Mouse (Mus musculus) heart, postnatal 14 days (tissue): ENCODE results near the gene Tubb4b. TPM values are rescaled to one million over a fixed set of nuclear protein-coding genes. Genes with fewer than 3 reads are reported as not detected.

Experiments used
- DNase-seq, 2 experiments: peaks; one replicate each; pipeline ENCODE4 v3.0.0; 2021 to 2022
- intact Hi-C: fragments of 180-260 bp; cut with DNase I; formaldehyde crosslinking; loops from one replicate; pipeline ENCODE4 v1.15.1; 2025
- total RNA-seq, 2 experiments: library from RNA; stranded (reverse); gene quantifications; 2 replicates each; pipeline ENCODE4 v1.2.3; 2021

Tubb4b gene
- total RNA-seq, 2 experiments from 2014 or later, result 205 to 231 TPM

DNA sequence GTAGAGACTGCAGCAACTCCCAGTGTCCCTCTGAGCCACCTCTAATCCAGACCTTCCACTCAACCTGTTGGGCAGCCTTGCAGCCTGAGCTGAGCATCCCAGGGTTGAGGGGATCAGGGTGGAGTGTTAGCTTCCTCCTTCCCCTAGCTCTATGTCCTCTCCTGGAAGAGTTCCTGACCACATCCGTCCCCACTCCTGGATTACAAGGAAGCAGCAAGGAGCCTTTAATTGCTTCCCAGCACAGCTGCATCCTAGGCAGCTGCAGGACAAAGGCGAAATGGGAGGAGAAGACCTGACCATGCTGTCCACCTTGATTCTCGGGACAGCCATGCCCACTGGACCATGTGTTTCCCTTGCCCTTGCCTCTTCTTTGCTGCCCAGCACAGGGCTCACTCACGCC lies 47.4 kb downstream of the Tubb4b start:
- intact Hi-C loops, result no loop called here
- DNase-seq, result peak in 1 of 2 experiments; percentile 18

DNA sequence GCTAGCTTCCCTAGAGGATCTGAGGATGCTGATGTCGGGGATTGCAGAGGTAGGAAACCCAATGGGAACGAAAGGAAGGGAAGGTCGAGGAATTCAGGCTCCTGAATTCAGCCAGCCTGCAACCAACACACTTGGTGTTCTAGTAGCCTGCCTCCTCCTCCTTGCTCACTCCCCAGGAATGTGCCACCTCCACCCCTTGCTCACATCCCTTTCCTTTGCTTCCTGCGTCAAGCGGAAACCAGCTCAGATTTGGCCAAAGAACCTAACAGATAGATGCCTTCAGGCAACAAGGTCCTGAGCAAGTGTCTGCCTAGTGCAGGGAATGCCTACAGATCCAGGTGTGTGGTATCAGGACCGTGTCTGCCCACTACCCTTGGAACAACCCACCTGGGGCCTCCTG lies 47.9 kb downstream of the Tubb4b start:
- intact Hi-C loops, result no loop called here
- peak in 1 of 2 experiments; percentile 14 for DNase-seq

DNA sequence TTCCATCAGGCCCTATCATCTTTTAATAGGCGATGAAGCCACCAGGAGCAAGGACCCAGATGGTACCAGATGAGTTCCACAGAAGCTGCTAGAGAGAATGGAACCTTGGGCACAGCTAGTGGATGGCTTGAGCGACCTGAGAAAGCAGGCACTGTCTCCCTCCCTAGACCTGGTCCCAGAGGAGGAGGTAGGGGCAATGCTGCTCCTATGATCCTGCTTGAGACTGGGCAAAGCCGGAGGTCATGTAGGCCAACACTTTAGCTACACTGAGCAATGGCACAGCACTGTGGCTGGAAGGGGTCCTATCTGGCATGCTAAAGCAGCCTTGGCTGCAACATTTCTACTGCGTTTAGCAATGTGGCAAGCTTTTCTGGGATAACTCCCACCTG lies 48.8 kb downstream of the Tubb4b start:
- intact Hi-C loops, result no loop called here

DNA sequence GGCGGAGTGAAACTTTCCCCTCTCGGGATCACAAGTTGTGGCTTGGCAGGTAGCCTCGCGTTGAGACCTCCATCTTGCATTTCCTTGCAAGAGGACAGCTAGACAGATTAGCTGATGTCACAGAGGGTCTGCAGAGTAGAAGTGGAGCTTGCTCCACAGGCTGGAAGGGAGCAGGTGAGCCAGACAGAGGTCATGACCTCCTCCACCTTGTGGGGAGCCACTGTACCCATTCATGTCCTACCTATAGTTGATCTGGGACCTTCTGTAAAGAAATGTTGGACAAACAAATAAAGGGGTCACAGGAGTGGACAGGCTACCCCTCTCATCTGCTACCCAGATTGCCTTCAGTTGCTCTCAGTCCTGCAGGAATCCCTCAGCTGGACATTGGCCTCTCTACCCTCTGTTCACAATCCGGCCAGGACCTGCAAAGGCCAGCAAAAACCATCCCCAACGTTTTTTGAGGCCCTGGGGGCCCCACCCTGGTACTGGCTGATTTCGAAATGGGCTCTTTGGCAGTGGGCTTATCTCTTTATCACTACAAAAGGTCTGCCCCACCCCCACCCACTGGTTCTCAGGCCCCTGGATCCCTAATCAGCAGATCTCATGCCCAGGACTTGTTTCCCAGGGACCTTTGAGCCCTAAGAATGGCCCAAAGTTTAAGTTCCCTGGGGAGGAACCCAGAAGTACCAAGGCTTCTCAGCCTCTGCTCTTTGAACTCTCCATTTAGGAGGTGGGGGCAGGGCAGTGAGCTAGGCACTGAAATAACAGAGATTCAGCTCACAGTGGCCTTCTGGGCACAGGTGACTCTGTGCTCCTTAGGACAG lies 49.4 kb downstream of the Tubb4b start:
- intact Hi-C loops, result no loop called here

More for the DNA sequence above, 48.8 kb downstream of the Tubb4b start:
- no peak for DNase-seq

DNA sequence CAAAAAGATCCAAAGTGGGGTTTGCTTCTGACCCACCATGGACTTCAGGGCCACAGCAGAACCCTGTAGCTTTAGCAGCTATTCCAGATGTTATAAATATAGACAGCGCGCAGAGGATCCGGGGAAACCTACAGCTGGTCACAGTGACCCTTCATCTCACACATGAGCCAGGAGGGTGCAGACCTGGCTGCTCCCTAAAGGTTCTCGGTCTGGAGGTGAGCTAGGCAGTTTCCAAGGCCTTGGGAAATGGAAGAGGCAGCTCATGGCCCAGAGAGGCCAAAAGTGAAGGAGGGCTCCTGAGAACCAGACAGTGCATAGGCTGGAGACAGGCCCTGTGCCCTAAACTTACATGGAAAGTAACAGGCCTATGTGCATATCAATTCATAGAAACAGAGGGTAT lies 50.7 kb downstream of the Tubb4b start:
- DNase-seq, result no peak
- intact Hi-C loops, result no loop called here

More for the DNA sequence above, 49.4 kb downstream of the Tubb4b start:
- no peak for DNase-seq

DNA sequence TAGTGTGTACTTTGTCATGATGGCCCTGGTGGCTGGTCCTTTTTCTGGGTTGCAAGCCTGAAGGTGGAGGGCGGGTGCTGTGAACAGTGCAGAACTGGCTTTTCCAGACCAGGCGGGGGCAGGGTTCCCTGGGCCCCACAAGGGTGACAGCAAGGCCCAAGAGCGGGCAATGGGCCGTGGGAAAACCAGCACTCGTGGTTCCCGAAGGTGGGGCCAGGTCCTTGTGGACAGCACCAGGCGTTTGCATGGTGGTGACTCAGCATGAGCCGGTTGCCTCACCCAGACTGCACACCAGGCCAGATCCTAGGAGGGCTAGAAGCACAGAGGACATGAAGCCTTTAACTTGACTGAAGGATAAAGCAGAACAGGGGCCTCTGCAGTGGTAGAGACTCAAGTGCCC lies 51.9 kb downstream of the Tubb4b start:
- peak in 1 of 2 experiments; percentile 7 for DNase-seq
- intact Hi-C loops, result no loop called here

Other genes starting within 250 kb of the Tubb4b start
- gene Mrpl41, start 249.6 kb downstream of the Tubb4b start, total RNA-seq, result 10 to 100 TPM; 86.2 to 90.2 TPM
- 10 to 100 TPM; 18.5 to 23.9 TPM for gene Pnpla7, start 248.7 kb downstream of the Tubb4b start, total RNA-seq
- 10 to 100 TPM; 33.6 to 35.4 TPM for gene Nsmf, start 170.3 kb downstream of the Tubb4b start, total RNA-seq
- gene Entpd8, start 144.4 kb downstream of the Tubb4b start, total RNA-seq, result not detected
- gene Noxa1, start 129.6 kb downstream of the Tubb4b start, total RNA-seq, result not detected
- gene Nrarp, start 43.9 kb downstream of the Tubb4b start, total RNA-seq, result 10 to 100 TPM; 14.0 to 15.0 TPM
- 1 to 10 TPM; 5.0 to 5.5 TPM for gene Tor4a, start 27.8 kb downstream of the Tubb4b start, total RNA-seq
- gene Nelfb, start 13.2 kb downstream of the Tubb4b start, total RNA-seq, result 10 to 100 TPM; 35.7 to 36.2 TPM
- gene Stpg3, start 10.1 kb downstream of the Tubb4b start, total RNA-seq, result not detected
- gene Fam166a, start 6.0 kb downstream of the Tubb4b start, total RNA-seq, result not detected
- not detected for gene Slc34a3, start 9.7 kb upstream of the Tubb4b start, total RNA-seq
- not detected for gene Rnf224, start 12.1 kb upstream of the Tubb4b start, total RNA-seq
- under 1 TPM; 0.41 to 0.63 TPM for gene Rnf208, start 17.6 kb upstream of the Tubb4b start, total RNA-seq
- not detected for gene Cysrt1, start 17.8 kb upstream of the Tubb4b start, total RNA-seq
- 1 to 10 TPM; 1.9 to 2.4 TPM for gene AL732309.1, start 22.2 kb upstream of the Tubb4b start, total RNA-seq
- gene Tmem203, start 30.7 kb upstream of the Tubb4b start, total RNA-seq, result 10 to 100 TPM; 12.7 to 13.4 TPM
- gene Tprn, start 37.9 kb upstream of the Tubb4b start, total RNA-seq, result 1 to 10 TPM; 5.7 to 7.6 TPM
- 10 to 100 TPM; 38.3 to 46.9 TPM for gene Ssna1, start 47.7 kb upstream of the Tubb4b start, total RNA-seq
- 10 to 100 TPM; 44.0 to 44.1 TPM for gene Anapc2, start 47.8 kb upstream of the Tubb4b start, total RNA-seq
- not detected for gene Tmem210, start 63.4 kb upstream of the Tubb4b start, total RNA-seq
- gene Lrrc26, start 65.2 kb upstream of the Tubb4b start, total RNA-seq, result under 1 TPM in 1 of 2 experiments, not detected in 1; 0.55 TPM
- not detected for gene Grin1, start 94.5 kb upstream of the Tubb4b start, total RNA-seq
- gene Man1b1, start 107.6 kb upstream of the Tubb4b start, total RNA-seq, result 10 to 100 TPM; 22.1 to 22.2 TPM
- gene Dpp7, start 131.7 kb upstream of the Tubb4b start, total RNA-seq, result 1 to 10 TPM; 2.7 to 3.9 TPM
- gene Uap1l1, start 141.0 kb upstream of the Tubb4b start, total RNA-seq, result 1 to 10 TPM; 4.5 to 6.0 TPM
- gene Sapcd2, start 147.6 kb upstream of the Tubb4b start, total RNA-seq, result 1 to 10 TPM in 1 of 2 experiments, under 1 TPM in 1; 0.88 to 1.5 TPM
- gene Entpd2, start 171.2 kb upstream of the Tubb4b start, total RNA-seq, result 10 to 100 TPM; 16.1 to 17.0 TPM
- 10 to 100 TPM; 33.8 to 37.1 TPM for gene Npdc1, start 174.6 kb upstream of the Tubb4b start, total RNA-seq
- gene Fut7, start 198.6 kb upstream of the Tubb4b start, total RNA-seq, result not detected
- 10 to 100 TPM; 22.0 to 24.4 TPM for gene Abca2, start 204.0 kb upstream of the Tubb4b start, total RNA-seq
- gene Clic3, start 232.1 kb upstream of the Tubb4b start, total RNA-seq, result 1 to 10 TPM; 3.0 to 3.9 TPM
- 10 to 100 TPM; 22.9 to 23.4 TPM for gene Paxx, start 236.4 kb upstream of the Tubb4b start, total RNA-seq
- 10 to 100 TPM; 30.9 to 38.6 TPM for gene Ptgds, start 245.3 kb upstream of the Tubb4b start, total RNA-seq